Mouse (Mus musculus) inflammation-experienced regulatory T-cells, adult 16 weeks (primary cell): ENCODE measurements around the gene Hba-a1. TPM values are rescaled to one million over a fixed set of nuclear protein-coding genes. Genes with fewer than 3 reads are reported as not detected.

ENCODE experiments used
- polyA plus RNA-seq: library from polyadenylated mRNA; unstranded; fragments of 100-300 nt; shearing (Covaris generic); gene quantifications from one replicate; pipeline ENCODE4 v1.2.1, GENCODE M21; 2017

The Hba-a1 gene
- polyA plus RNA-seq = 377 TPM

DNA sequence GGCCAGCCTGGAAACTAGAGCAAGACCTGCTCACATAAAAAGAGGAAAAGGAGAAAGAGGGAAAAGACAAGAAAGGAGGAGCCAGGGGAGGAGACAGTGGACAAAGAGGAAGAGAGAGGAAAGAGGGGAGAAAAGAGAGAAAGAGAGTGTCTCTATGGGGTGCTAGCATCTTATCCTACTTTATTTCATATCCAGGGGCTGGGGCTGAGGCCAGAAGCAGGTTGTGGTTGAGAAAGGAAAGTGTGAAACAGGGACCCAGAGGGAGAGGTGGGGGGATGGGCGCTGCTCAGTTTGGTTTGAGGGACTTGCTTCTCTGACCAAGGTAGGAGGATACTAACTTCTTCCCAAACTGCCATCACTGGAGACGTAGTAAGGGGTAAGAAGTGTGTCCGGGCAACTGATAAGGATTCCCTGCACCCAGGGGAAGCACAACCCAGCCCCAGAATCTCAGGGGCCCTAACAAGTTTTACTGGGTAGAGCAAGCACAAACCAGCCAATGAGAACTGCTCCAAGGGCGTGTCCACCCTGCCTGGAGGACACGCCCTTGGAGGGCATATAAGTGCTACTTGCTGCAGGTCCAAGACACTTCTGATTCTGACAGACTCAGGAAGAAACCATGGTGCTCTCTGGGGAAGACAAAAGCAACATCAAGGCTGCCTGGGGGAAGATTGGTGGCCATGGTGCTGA, at the start of gene Hba-a1:
Gene Hba-a1, plus strand, starts transcription at position 421 of the 687 bp plus-strand sequence.

GRCm38 (mm10) chr11:32267188-32267884, 16.0 kb upstream of the Hba-a1 start, which contains the start of gene Nprl3:
Gene Nprl3 (minus strand): TSS chr11:32267707.

DNA sequence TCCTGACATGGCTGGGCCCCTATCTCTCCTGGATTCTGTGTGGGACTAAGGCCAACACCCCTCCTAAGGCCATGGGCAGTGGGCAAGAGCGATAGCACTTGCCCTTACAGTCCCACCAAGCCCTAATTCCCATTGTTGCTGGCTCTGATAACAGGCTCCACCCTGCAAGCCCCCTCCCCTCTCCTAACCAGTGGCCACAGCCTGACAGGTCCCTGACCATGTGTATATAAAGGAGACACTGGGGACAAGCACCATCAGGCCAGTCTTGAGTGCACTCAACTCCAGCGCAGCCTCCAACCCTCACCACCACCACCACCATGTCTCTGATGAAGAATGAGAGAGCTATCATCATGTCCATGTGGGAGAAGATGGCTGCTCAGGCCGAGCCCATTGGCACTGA, 7.0 kb upstream of the Hba-a1 start, which contains the start of gene Hba-x:
Gene Hba-x, plus strand, starts transcription at position 54 of the 400 bp plus-strand sequence.

GRCm38 (mm10) chr11:32286695-32287492, 3.6 kb downstream of the Hba-a1 start, which contains the start of gene Hbq1b:
Gene Hbq1b (plus strand): TSS chr11:32286965.

GRCm38 (mm10) chr11:32296203-32296602, 12.9 kb downstream of the Hba-a1 start, which contains the start of gene Hba-a2:
Gene Hba-a2 (plus strand): TSS chr11:32296489.

DNA sequence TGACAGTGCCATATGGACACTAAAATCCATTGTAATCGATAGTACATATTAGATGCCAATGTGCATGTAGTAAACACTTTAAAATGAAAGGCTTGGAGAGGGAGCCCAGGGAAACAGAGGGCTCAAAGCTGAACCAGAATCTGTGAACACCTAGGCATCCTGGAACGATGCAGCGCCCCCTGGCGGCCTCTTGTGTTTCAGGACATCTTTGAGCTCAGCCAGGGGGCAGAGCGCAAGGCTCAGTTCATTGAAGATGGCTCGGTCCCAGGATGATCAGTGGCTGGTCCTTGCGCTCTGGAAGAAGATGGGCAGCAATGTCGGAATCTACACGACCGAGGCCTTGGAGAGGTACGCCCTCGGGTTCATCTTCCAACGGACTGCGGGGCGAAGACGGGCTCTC, 16.6 kb downstream of the Hba-a1 start, which contains the start of gene Hbq1a:
Gene Hbq1a, plus strand, starts transcription at position 205 of the 400 bp plus-strand sequence.

Other genes starting within 250 kb of the Hba-a1 start
- 20.5 TPM for gene Il9r, start 83.2 kb upstream of the Hba-a1 start, polyA plus RNA-seq
- 46.3 TPM for gene Snrnp25, start 78.1 kb upstream of the Hba-a1 start, polyA plus RNA-seq
- gene Rhbdf1, start 61.2 kb upstream of the Hba-a1 start, polyA plus RNA-seq = 1.2 TPM
- 40.8 TPM for gene Mpg, start 57.0 kb upstream of the Hba-a1 start, polyA plus RNA-seq
- 78.9 TPM for gene Nprl3, start 15.8 kb upstream of the Hba-a1 start, polyA plus RNA-seq
- not detected for gene Hba-x, start 7.1 kb upstream of the Hba-a1 start, polyA plus RNA-seq
- gene Hbq1b, start 3.5 kb downstream of the Hba-a1 start, polyA plus RNA-seq = not detected
- 586 TPM for gene Hba-a2, start 13.0 kb downstream of the Hba-a1 start, polyA plus RNA-seq
- gene Hbq1a, start 16.6 kb downstream of the Hba-a1 start, polyA plus RNA-seq = not detected
- gene Sh3pxd2b, start 64.3 kb downstream of the Hba-a1 start, polyA plus RNA-seq = 0.12 TPM
- 5.0 TPM for gene Ubtd2, start 171.9 kb downstream of the Hba-a1 start, polyA plus RNA-seq
- gene Efcab9, start 248.6 kb downstream of the Hba-a1 start, polyA plus RNA-seq = 2.8 TPM
- gene Stk10, start 249.8 kb downstream of the Hba-a1 start, polyA plus RNA-seq = 317 TPM